25 mouse cellular contexts compared by ENCODE assay signal in genomic region chr16:90264021-90264420, GRCm38 (mm10). TPM values are rescaled to one million over a fixed set of nuclear protein-coding genes. Genes with fewer than 3 reads are reported as not detected.
DNase-seq lines count a peak whose midpoint lies in the region; ATAC-seq and TF ChIP-seq lines count a peak whose summit lies in the region.
"Had no signal": no experiment of that assay in that cellular context is flagged by ENCODE, and none has a peak within 500 bp of the region (broad histone marks: within the 10 kb centered on the region; RNA-seq: fewer than 3 reads in every experiment).

No protein-coding gene starts in this region.

- no peaks in the 10 kb centered on the region for H3K27me3 ChIP-seq in stomach, embryonic 15.5 days (replicated peaks)
- no peaks in the 10 kb centered on the region for H3K27me3 ChIP-seq in stomach, postnatal 0 days (ENCODE audit: control insufficient read depth, insufficient read depth, low read length)
- H3K27me3 ChIP-seq in intestine, embryonic 16.5 days (replicated peaks; ENCODE audit: control insufficient read depth, insufficient read depth, low read length): no peaks in the 10 kb centered on the region
- H3K27me3 ChIP-seq in liver, embryonic 15.5 days: no peaks in the 10 kb centered on the region
- no peaks in the 10 kb centered on the region for H3K27me3 ChIP-seq in forebrain, embryonic 14.5 days (replicated peaks; ENCODE audit: control insufficient read depth, insufficient read depth, low read length)
- H3K27me3 ChIP-seq: CH12.LX; hindbrain, embryonic 13.5 days; limb, embryonic 12.5 days; midbrain, embryonic 13.5 days had no signal

- H3K4me1 ChIP-seq in stomach, embryonic 15.5 days: 0 out of 2 replicates have a peak, but pooled peaks cover 6% of the 10 kb centered on the region
- no peaks in the 10 kb centered on the region for H3K4me1 ChIP-seq in stomach, postnatal 0 days (replicated peaks; ENCODE audit: control insufficient read depth, insufficient read depth)
- peaks cover 9% of the 10 kb centered on the region for H3K4me1 ChIP-seq in intestine, embryonic 16.5 days (ENCODE audit: control insufficient read depth, insufficient read depth, low read length)
- peaks cover 59% of the 10 kb centered on the region for H3K4me1 ChIP-seq in liver, embryonic 15.5 days (replicated peaks)
- no peaks in the 10 kb centered on the region for H3K4me1 ChIP-seq in forebrain, embryonic 14.5 days (ENCODE audit: control insufficient read depth, insufficient read depth, low read length)

- TF ChIP-seq CTCF in stomach, postnatal 0 days (IDR thresholded peaks at IDR 0.05; ENCODE audit: low read depth): no peak
- no peak for TF ChIP-seq CTCF in left cerebral cortex, adult 2 months (IDR thresholded peaks at IDR 0.05)

- no peak overlapping the region for H3K4me3 ChIP-seq in stomach, embryonic 15.5 days (replicated peaks)
- no peak overlapping the region for H3K4me3 ChIP-seq in stomach, postnatal 0 days (ENCODE audit: low read depth, low read length)
- no peak overlapping the region for H3K4me3 ChIP-seq in intestine, embryonic 16.5 days (ENCODE audit: low read length)
- H3K4me3 ChIP-seq in liver, embryonic 15.5 days (replicated peaks): no peak overlapping the region
- no peak overlapping the region for H3K4me3 ChIP-seq in left cerebral cortex, adult 2 months
- H3K4me3 ChIP-seq in forebrain, embryonic 14.5 days (ENCODE audit: low read depth, low read length): no peak overlapping the region
- H3K4me3 ChIP-seq: forebrain, embryonic 10.5 days; hindbrain, embryonic 13.5 days; limb, embryonic 12.5 days; midbrain, embryonic 13.5 days had no signal

- ATAC-seq in stomach, embryonic 15.5 days (ENCODE audit: insufficient read depth, low FRiP score, low read depth): peak; percentile 77
- ATAC-seq in stomach, postnatal 0 days (ENCODE audit: low FRiP score, low TSS enrichment): no peak
- peak; percentile 51; the same call in 1 of the 2 replicates for ATAC-seq in intestine, embryonic 16.5 days
- ATAC-seq in liver, embryonic 15.5 days (ENCODE audit: insufficient read depth): peak; percentile 92
- no peak for ATAC-seq in forebrain, embryonic 14.5 days
- ATAC-seq: forebrain, postnatal 0 days; midbrain, embryonic 13.5 days had no signal

- DNase-seq in stomach, postnatal 0 days (ENCODE audit: low spot score): no peak
- DNase-seq in left cerebral cortex, adult 2 months (ENCODE audit: extremely low spot score in 1 of 2, low spot score in 2 of 2): no peak
- DNase-seq in embryo, embryonic 11 days: no peak
- no peak for DNase-seq in forebrain, embryonic 14.5 days (ENCODE audit: low spot score)
- DNase-seq: adrenal gland, adult 2 months; B cell, adult 2 months; cerebellum, adult 8-10 months; cerebellum, postnatal 36 days; forebrain, postnatal 0 days; kidney, adult 9 months; kidney, postnatal 14 days; lung, adult 2 months; lung, postnatal 14 days; retina, postnatal 1 day; right cerebral cortex, postnatal 4 days; thymus, adult 18-20 months; thymus, postnatal 36 days had no signal

- H3K9ac ChIP-seq in stomach, embryonic 15.5 days: no peak overlapping the region
- no peak overlapping the region for H3K9ac ChIP-seq in stomach, postnatal 0 days (ENCODE audit: low read length)
- no peak overlapping the region for H3K9ac ChIP-seq in intestine, embryonic 16.5 days (ENCODE audit: low read depth, low read length)
- no peak overlapping the region for H3K9ac ChIP-seq in liver, embryonic 15.5 days
- no peak overlapping the region for H3K9ac ChIP-seq in forebrain, embryonic 14.5 days (ENCODE audit: low read length)
- H3K9ac ChIP-seq: forebrain, postnatal 0 days; hindbrain, embryonic 13.5 days; limb, embryonic 12.5 days; midbrain, embryonic 13.5 days had no signal

- no peaks in the 10 kb centered on the region for H3K9me3 ChIP-seq in stomach, embryonic 15.5 days
- no peaks in the 10 kb centered on the region for H3K9me3 ChIP-seq in stomach, postnatal 0 days (ENCODE audit: control insufficient read depth, low read length)
- no peaks in the 10 kb centered on the region for H3K9me3 ChIP-seq in intestine, embryonic 16.5 days (ENCODE audit: control insufficient read depth, low read length)
- H3K9me3 ChIP-seq in liver, embryonic 15.5 days (replicated peaks): no peaks in the 10 kb centered on the region
- no peaks in the 10 kb centered on the region for H3K9me3 ChIP-seq in forebrain, embryonic 14.5 days (replicated peaks; ENCODE audit: control insufficient read depth, low read length)
- H3K9me3 ChIP-seq: forebrain, embryonic 10.5 days; hindbrain, embryonic 13.5 days; limb, embryonic 12.5 days; midbrain, embryonic 13.5 days had no signal

- intact Hi-C loops in left cerebral cortex, adult 2 months (cut with DNase I): no loop called here

- H3K36me3 ChIP-seq in stomach, embryonic 15.5 days: 0 out of 2 replicates have a peak, but pooled peaks cover 5% of the 10 kb centered on the region
- no peaks in the 10 kb centered on the region for H3K36me3 ChIP-seq in stomach, postnatal 0 days (ENCODE audit: control insufficient read depth, insufficient read depth, low read length)
- H3K36me3 ChIP-seq in intestine, embryonic 16.5 days (ENCODE audit: control insufficient read depth, insufficient read depth, low read length): peaks cover 4% of the 10 kb centered on the region; the same call in 1 of the 2 replicates
- peaks cover 32% of the 10 kb centered on the region for H3K36me3 ChIP-seq in liver, embryonic 15.5 days (replicated peaks)
- peaks cover 24% of the 10 kb centered on the region; the same call in 1 of the 2 replicates for H3K36me3 ChIP-seq in forebrain, embryonic 14.5 days (ENCODE audit: control insufficient read depth, insufficient read depth, low read length)

- no peak overlapping the region for H3K27ac ChIP-seq in stomach, embryonic 15.5 days
- no peak overlapping the region for H3K27ac ChIP-seq in stomach, postnatal 0 days (replicated peaks)
- no peak overlapping the region for H3K27ac ChIP-seq in intestine, embryonic 16.5 days (ENCODE audit: low read length)
- H3K27ac ChIP-seq in liver, embryonic 15.5 days (replicated peaks): peak overlapping the region; percentile 81
- no peak overlapping the region for H3K27ac ChIP-seq in left cerebral cortex, adult 2 months
- no peak overlapping the region for H3K27ac ChIP-seq in forebrain, embryonic 14.5 days (ENCODE audit: low read depth, low read length)
- H3K27ac ChIP-seq: forebrain, embryonic 10.5 days; hindbrain, embryonic 13.5 days; limb, embryonic 12.5 days; midbrain, embryonic 13.5 days had no signal

- WGBS in stomach, embryonic 15.5 days: 59% methylated on average over 5 of the region's 5 CpGs
- WGBS in stomach, postnatal 0 days: 54% methylated on average over 5 of the region's 5 CpGs
- 75% methylated on average over 5 of the region's 5 CpGs for WGBS in intestine, embryonic 16.5 days
- WGBS in liver, embryonic 15.5 days (ENCODE audit: insufficient replicate concordance): 21% methylated on average over 5 of the region's 5 CpGs
- 91% methylated on average over 5 of the region's 5 CpGs for WGBS in forebrain, embryonic 14.5 days

- no peak for TF ChIP-seq EP300 in stomach, postnatal 0 days (optimal IDR thresholded peaks at IDR 0.05)

- no peak overlapping the region for H3K4me2 ChIP-seq in stomach, embryonic 15.5 days
- no peak overlapping the region for H3K4me2 ChIP-seq in stomach, postnatal 0 days (replicated peaks; ENCODE audit: low read depth)
- H3K4me2 ChIP-seq in intestine, embryonic 16.5 days (ENCODE audit: low read depth, low read length): no peak overlapping the region
- H3K4me2 ChIP-seq in liver, embryonic 15.5 days: peak overlapping the region; percentile 47
- H3K4me2 ChIP-seq in forebrain, embryonic 14.5 days (ENCODE audit: low read length): no peak overlapping the region
- H3K4me2 ChIP-seq: hindbrain, embryonic 13.5 days; limb, embryonic 12.5 days; midbrain, embryonic 13.5 days had no signal

RNA-seq across cellular contexts. Expression of gene Scaf4, which starts 20.3 kb away (rescaled TPM):
- polyA plus RNA-seq in stomach, embryonic 15.5 days (2015; fragmentation: Nextera tagmentation; extraction: Ambion mirVana): 22.2 and 25.6 TPM in 2 replicates
- 8.3 and 9.8 TPM in 2 replicates for polyA plus RNA-seq in stomach, postnatal 0 days (2015; fragmentation: Nextera tagmentation; extraction: Ambion mirVana)
- 15.4 and 18.1 TPM in 2 replicates for polyA plus RNA-seq in intestine, embryonic 16.5 days (2015; fragmentation: Nextera tagmentation; extraction: Ambion mirVana)
- polyA plus RNA-seq in liver, embryonic 15.5 days (2015; fragmentation: Nextera tagmentation; extraction: Ambion mirVana): 10.1 and 12.8 TPM in 2 replicates
- total RNA-seq in left cerebral cortex, adult 2 months (2021): 10 to 100 TPM; 48.2 to 51.3 TPM
- polyA plus RNA-seq in forebrain, embryonic 14.5 days (2014; fragmentation: Nextera tagmentation; extraction: Ambion mirVana): 13.1 and 18.0 TPM in 2 replicates

RNA-seq across cellular contexts. Expression of gene Sod1, which starts 43.5 kb away (rescaled TPM):
- polyA plus RNA-seq in stomach, embryonic 15.5 days (2015; fragmentation: Nextera tagmentation; extraction: Ambion mirVana): 1,122 and 1,160 TPM in 2 replicates
- polyA plus RNA-seq in stomach, postnatal 0 days (2015; fragmentation: Nextera tagmentation; extraction: Ambion mirVana): 1,113 and 1,141 TPM in 2 replicates
- 1,142 and 1,262 TPM in 2 replicates for polyA plus RNA-seq in intestine, embryonic 16.5 days (2015; fragmentation: Nextera tagmentation; extraction: Ambion mirVana)
- polyA plus RNA-seq in liver, embryonic 15.5 days (2015; fragmentation: Nextera tagmentation; extraction: Ambion mirVana): 982 and 1,104 TPM in 2 replicates
- 100 to 1,000 TPM; 411 TPM for total RNA-seq in left cerebral cortex, adult 2 months (2021)
- polyA plus RNA-seq in forebrain, embryonic 14.5 days (2014; fragmentation: Nextera tagmentation; extraction: Ambion mirVana): 879 and 1,044 TPM in 2 replicates

Comparison
In these comparisons a context has a peak if more than half of its experiments do, and no peak if none do; other contexts are left out.
1. ATAC-seq: peak in stomach, embryonic 15.5 days (single experiment), intestine, embryonic 16.5 days (single experiment) and liver, embryonic 15.5 days (single experiment); none in stomach, postnatal 0 days (single experiment) and forebrain, embryonic 14.5 days (single experiment).